Mouse (Mus musculus): ENCODE data around the gene Ostn. TPM values are rescaled to one million over a fixed set of nuclear protein-coding genes. Genes with fewer than 3 reads are reported as not detected.

Ostn gene
- total and polyA plus RNA-seq, 3 experiments: not detected

GRCm38 (mm10) chr16:27360059-27360458, 52.8 kb downstream of the Ostn start:
- Histone ChIP-seq H3K4me3 (ENCODE audit: control insufficient read depth in 1 of 2, insufficient read depth in 1 of 2, low read depth in 2 of 2, low read length in 2 of 2) (no peak overlapping the region), H3K27ac (ENCODE audit: control insufficient read depth, low read depth, low read length) (no peak overlapping the region), H3K4me1 (ENCODE audit: control insufficient read depth in 1 of 2, insufficient read depth in 2 of 2, low read length in 2 of 2) (no peaks in the 10 kb centered on the region), H3K36me3 (ENCODE audit: control insufficient read depth in 1 of 2, insufficient read depth in 2 of 2, low read length in 2 of 2) (no peaks in the 10 kb centered on the region), H3K27me3 (ENCODE audit: control insufficient read depth in 1 of 2, insufficient read depth in 2 of 2, low read length in 2 of 2) (no peaks in the 10 kb centered on the region), H3K79me2 (ENCODE audit: control insufficient read depth, insufficient read depth, low read length, poor library complexity) (no peaks in the 10 kb centered on the region), H3K9me3 (replicated peaks; ENCODE audit: insufficient read depth, low read length) (no peaks in the 10 kb centered on the region), H3K9ac (ENCODE audit: control insufficient read depth, low read depth, low read length, poor library complexity, severe bottlenecking) (no peak overlapping the region)
- TF ChIP-seq TCF12 (IDR thresholded peaks at IDR 0.05; ENCODE audit: low read depth, low read length): no peak
- TF ChIP-seq HCFC1 (IDR thresholded peaks at IDR 0.05; ENCODE audit: low read depth, low read length): no peak
- no peak for TF ChIP-seq SIN3A (IDR thresholded peaks at IDR 0.05; ENCODE audit: low read length)
- no peak for TF ChIP-seq MAFK (IDR thresholded peaks at IDR 0.05; ENCODE audit: borderline replicate concordance, low read depth, low read length)
- TF ChIP-seq MAZ (IDR thresholded peaks at IDR 0.05; ENCODE audit: low read depth, low read length): no peak
- TF ChIP-seq JUND (IDR thresholded peaks at IDR 0.05; ENCODE audit: low read depth, low read length): no peak
- TF ChIP-seq TBP (IDR thresholded peaks at IDR 0.05; ENCODE audit: low read depth, low read length): no peak
- DNase-seq (ENCODE audit: low read depth, low spot score): no peak

GRCm38 (mm10) chr16:27370191-27370590, 62.9 kb downstream of the Ostn start, which contains the start of gene Uts2b:
Gene Uts2b (minus strand): TSS chr16:27370239.
- peaks cover 0 to 4% of the 10 kb centered on the region in 2 experiments; a peak in 2 of 4 replicates for H3K36me3 ChIP-seq (ENCODE audit: control insufficient read depth in 1 of 2, insufficient read depth in 2 of 2, low read length in 2 of 2)
- H3K4me1 ChIP-seq (ENCODE audit: control insufficient read depth in 1 of 2, insufficient read depth in 2 of 2, low read length in 2 of 2): peaks cover 0 to 2% of the 10 kb centered on the region in 2 experiments; a peak in 1 of 4 replicates
- H3K79me2 ChIP-seq (ENCODE audit: control insufficient read depth, insufficient read depth, low read length, poor library complexity): no peaks in the 10 kb centered on the region
- H3K9me3 ChIP-seq (replicated peaks; ENCODE audit: insufficient read depth, low read length): no peaks in the 10 kb centered on the region
- H3K4me3 ChIP-seq (ENCODE audit: control insufficient read depth in 1 of 2, insufficient read depth in 1 of 2, low read depth in 2 of 2, low read length in 2 of 2): no peak within 1 kb of the TSS
- no peak for DNase-seq (ENCODE audit: low read depth, low spot score)
- H3K27ac ChIP-seq (ENCODE audit: control insufficient read depth, low read depth, low read length): no peak within 1 kb of the TSS
- no peaks in the 10 kb centered on the region for H3K27me3 ChIP-seq (ENCODE audit: control insufficient read depth in 1 of 2, insufficient read depth in 2 of 2, low read length in 2 of 2)
- TF ChIP-seq ZNF384 (IDR thresholded peaks at IDR 0.05; ENCODE audit: low read depth, low read length): no peak
- TF ChIP-seq MAZ (IDR thresholded peaks at IDR 0.05; ENCODE audit: low read depth, low read length): no peak
- TF ChIP-seq TBP (IDR thresholded peaks at IDR 0.05; ENCODE audit: low read depth, low read length): no peak
- no peak for TF ChIP-seq MAX (IDR thresholded peaks at IDR 0.05; ENCODE audit: low read length)
- TF ChIP-seq KAT2A (conservative IDR thresholded peaks at IDR 0.05; ENCODE audit: low read depth, low read length): no peak
- TF ChIP-seq TCF12 (IDR thresholded peaks at IDR 0.05; ENCODE audit: low read depth, low read length): no peak
- no peak for TF ChIP-seq BHLHE40 (IDR thresholded peaks at IDR 0.05; ENCODE audit: borderline replicate concordance, low read depth, low read length)
- no peak for TF ChIP-seq POLR2AphosphoS2 (IDR thresholded peaks at IDR 0.05; ENCODE audit: low read length)
- TF ChIP-seq USF1 (IDR thresholded peaks at IDR 0.05; ENCODE audit: low read depth, low read length): no peak
- no peak for TF ChIP-seq MXI1 (IDR thresholded peaks at IDR 0.05; ENCODE audit: low read depth, low read length)
- no peak for TF ChIP-seq CHD1 (IDR thresholded peaks at IDR 0.05; ENCODE audit: low read depth, low read length)
- no peak for TF ChIP-seq POLR2A (IDR thresholded peaks at IDR 0.05; ENCODE audit: control insufficient read depth in 1 of 2, insufficient read depth in 1 of 2, low read depth in 1 of 2, low read length in 2 of 2, poor library complexity in 1 of 2)
- TF ChIP-seq ZKSCAN1 (IDR thresholded peaks at IDR 0.05; ENCODE audit: low read depth, low read length): no peak
- no peak for TF ChIP-seq ELF1 (IDR thresholded peaks at IDR 0.05; ENCODE audit: low read depth, low read length)
- no peak for TF ChIP-seq GABPA (IDR thresholded peaks at IDR 0.05; ENCODE audit: low read depth, low read length)
- TF ChIP-seq TAL1 (IDR thresholded peaks at IDR 0.05; ENCODE audit: low read length): no peak
- TF ChIP-seq MAFK (IDR thresholded peaks at IDR 0.05; ENCODE audit: borderline replicate concordance, low read depth, low read length): no peak
- no peak within 1 kb of the TSS for H3K9ac ChIP-seq (ENCODE audit: control insufficient read depth, low read depth, low read length, poor library complexity, severe bottlenecking)

Data from MEL (cell line).